Mouse (Mus musculus): Measurements from ENCODE around the gene Sgms2.

GRCm38 (mm10) chr3:131524210-131524609 lies 33.0 kb upstream of the Sgms2 start:
- no peak for TF ChIP-seq CTCF (IDR thresholded peaks at IDR 0.05; ENCODE audit: borderline replicate concordance, control insufficient read depth, extremely low read depth, insufficient read depth, low read length, poor library complexity)
- no peak for TF ChIP-seq POLR2A (IDR thresholded peaks at IDR 0.05; ENCODE audit: control insufficient read depth, extremely low read depth, insufficient read depth, low read length, poor library complexity)
